Mouse (Mus musculus) limb, embryonic 14.5 days (tissue): ENCODE data around the gene Sox5. TPM values are rescaled to one million over a fixed set of nuclear protein-coding genes. Genes with fewer than 3 reads are reported as not detected.

Source experiments
- ATAC-seq: fragments of 200-750 bp; cut with Nextera tagmentation; 2 replicates; pipeline ENCODE4 v1.8.0; 2017; ENCODE audit warnings: low read depth, moderate number of reproducible peaks, moderate TSS enrichment; ENCODE audit not compliant: low FRiP score
- DNase-seq: peaks from one replicate; pipeline ENCODE4 v3.0.0-alpha.2; 2015; ENCODE audit warnings: low spot score
- H3K27ac ChIP-seq: fragments of 300-500 bp; sonication (generic); replicated peaks from 2 replicates; pipeline ENCODE4 v1.5.1; 2014; ENCODE audit warnings: low read depth, mild to moderate bottlenecking, low read length, moderate library complexity, mixed read lengths
- H3K27me3 ChIP-seq: fragments of 300-500 bp; sonication (generic); 2 replicates; pipeline ENCODE4 v1.6.1; 2014; ENCODE audit warnings: low read length, mixed read lengths; ENCODE audit not compliant: control insufficient read depth, insufficient read depth
- H3K36me3 ChIP-seq: fragments of 300-500 bp; sonication (generic); 2 replicates; pipeline ENCODE4 v1.6.1; 2014; ENCODE audit warnings: mild to moderate bottlenecking, low read length, moderate library complexity, mixed read lengths; ENCODE audit not compliant: control insufficient read depth, insufficient read depth
- H3K4me1 ChIP-seq: fragments of 300-500 bp; sonication (generic); 2 replicates; pipeline ENCODE4 v1.6.1; 2014; ENCODE audit warnings: antibody characterized with exemption, low read length, mixed read lengths; ENCODE audit not compliant: control insufficient read depth, insufficient read depth
- H3K4me2 ChIP-seq: fragments of 300-500 bp; sonication (generic); replicated peaks from 2 replicates; pipeline ENCODE4 v1.6.1; 2014; ENCODE audit warnings: low read depth, mild to moderate bottlenecking, low read length, moderate library complexity; ENCODE audit not compliant: severe bottlenecking
- H3K4me3 ChIP-seq: fragments of 300-500 bp; sonication (generic); replicated peaks from 2 replicates; pipeline ENCODE4 v1.5.1; 2014; ENCODE audit warnings: low read length
- H3K9ac ChIP-seq: fragments of 300-500 bp; sonication (generic); 2 replicates; pipeline ENCODE4 v1.6.1; 2014; ENCODE audit warnings: mild to moderate bottlenecking, low read depth, low read length, moderate library complexity; ENCODE audit not compliant: severe bottlenecking
- H3K9me3 ChIP-seq: fragments of 300-500 bp; sonication (generic); 2 replicates; pipeline ENCODE4 v1.6.1; 2016; ENCODE audit warnings: low read length; ENCODE audit not compliant: control insufficient read depth
- POLR2A ChIP-seq: fragments of 200-500 bp; IDR thresholded peaks from 2 replicates; pipeline ENCODE4 v1.8.0; 2012; ENCODE audit warnings: inconsistent platforms, mild to moderate bottlenecking, moderate library complexity, borderline replicate concordance; ENCODE audit not compliant: insufficient read depth, insufficient read length; ENCODE audit errors: extremely low read depth
- WGBS: fragments of 180-500 bp; shearing (Covaris S2); extraction: QIAGEN DNeasy Blood & Tissue Kit; methylation state at CpG from one replicate; pipeline ENCODE4 v1.1.7; 2014; 5-methylcytosine and 5-hydroxymethylcytosine counted together
- polyA plus RNA-seq, 2 experiments: library from polyadenylated mRNA; depleted of rRNA in 1 of 2; stranded (reverse) in 1 of 2; unstranded in 1 of 2; fragments of >200 nt; fragmentation: Nextera tagmentation in 1 of 2; extraction: Ambion mirVana in 1 of 2; gene quantifications; 2 replicates each; pipeline versions ENCODE4 v1.2.1 to v1.2.3; 2012 to 2014

Sox5 gene
- polyA plus RNA-seq, 2 experiments, result 20.6 to 32.8 TPM

DNA sequence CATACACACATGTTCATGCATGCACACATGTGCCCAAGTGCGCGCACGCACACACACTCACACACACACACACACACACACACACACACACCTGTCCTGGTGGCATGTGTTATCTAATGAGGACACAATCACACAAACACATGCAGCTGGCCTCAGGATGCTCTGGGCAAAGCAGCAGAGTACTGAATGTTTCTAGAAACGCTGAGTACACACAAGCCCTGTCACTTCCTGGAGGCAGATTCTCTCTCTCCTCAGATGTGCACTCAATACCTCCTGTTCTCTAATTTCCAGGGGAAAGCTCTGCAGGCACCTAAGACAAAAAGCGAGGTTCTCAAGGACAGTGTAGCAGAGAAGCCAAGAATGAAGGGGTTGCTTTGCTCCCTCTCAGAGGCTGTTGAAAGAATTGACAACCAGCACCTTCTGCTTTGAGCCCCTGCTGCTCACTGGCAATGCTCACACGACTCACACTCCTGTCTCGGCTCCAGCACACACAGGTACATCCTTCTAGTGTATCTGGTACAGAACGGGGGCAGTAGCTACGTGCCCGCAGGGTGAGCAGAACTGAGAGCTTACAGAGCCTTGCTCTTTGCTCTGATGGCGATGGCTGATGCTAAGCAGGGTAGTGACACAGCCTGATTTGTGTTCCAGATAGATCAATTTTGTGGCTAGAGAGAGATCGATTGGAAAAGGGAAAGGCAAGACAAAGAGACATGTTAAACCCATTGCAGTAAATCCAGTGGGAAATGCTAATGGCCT, 833.0 kb downstream of the Sox5 start:
- WGBS, result 81% methylated on average over 12 of the region's 12 CpGs

DNA sequence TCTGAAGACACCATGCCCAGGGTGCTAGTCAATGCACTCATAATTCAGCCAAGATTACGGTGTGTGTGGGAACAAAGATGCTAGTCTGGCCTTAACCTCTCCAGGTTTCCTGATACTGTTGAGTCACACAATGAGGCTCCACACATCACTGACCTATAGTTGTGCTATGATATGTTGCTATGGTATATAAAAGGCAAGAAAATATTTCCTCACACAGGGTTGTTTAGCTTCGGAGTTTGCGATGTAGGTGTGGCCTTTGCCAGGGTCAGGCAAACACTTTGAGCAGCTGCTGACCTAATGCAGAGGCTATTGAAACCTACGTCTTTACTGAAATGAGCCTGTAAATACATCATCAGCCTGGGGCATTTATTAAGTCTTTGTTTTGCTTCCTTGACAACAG, 833.7 kb downstream of the Sox5 start:
- TF ChIP-seq POLR2A, result no peak
- Histone ChIP-seq H3K27ac (no peak overlapping the region), H3K9ac (no peak overlapping the region), H3K9me3 (no peaks in the 10 kb centered on the region), H3K36me3 (no peaks in the 10 kb centered on the region), H3K27me3 (no peaks in the 10 kb centered on the region), H3K4me1 (no peaks in the 10 kb centered on the region), H3K4me2 (no peak overlapping the region), H3K4me3 (no peak overlapping the region)
- no peak for DNase-seq
- 67% methylated on average over 4 of the region's 4 CpGs for WGBS
- ATAC-seq, result no peak

More for the DNA sequence above, 833.0 kb downstream of the Sox5 start:
- Histone ChIP-seq H3K9ac (no peak overlapping the region), H3K4me3 (no peak overlapping the region), H3K36me3 (no peaks in the 10 kb centered on the region), H3K27me3 (no peaks in the 10 kb centered on the region), H3K4me2 (no peak overlapping the region), H3K9me3 (no peaks in the 10 kb centered on the region), H3K4me1 (no peaks in the 10 kb centered on the region), H3K27ac (no peak overlapping the region)
- ATAC-seq (no peak), DNase-seq (no peak)
- no peak for TF ChIP-seq POLR2A

DNA sequence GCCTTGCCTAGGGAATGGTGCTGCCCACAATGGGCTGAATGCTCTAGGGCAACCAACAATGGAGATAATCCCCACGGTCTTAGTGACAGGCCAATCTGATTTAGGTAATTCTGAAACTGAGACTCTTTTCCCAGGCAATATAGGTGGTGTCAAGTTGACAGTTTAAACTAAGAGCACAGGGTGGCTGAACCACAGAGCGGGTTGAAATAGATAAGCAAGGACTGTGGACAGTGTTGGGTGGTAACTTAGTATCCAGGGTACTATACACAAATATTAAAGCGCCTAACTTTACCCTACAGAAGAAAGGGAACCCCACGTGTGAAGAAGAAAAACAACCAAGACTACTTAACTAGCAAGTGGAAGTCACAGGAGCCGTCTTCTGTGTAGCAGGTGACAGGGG, 838.7 kb downstream of the Sox5 start:
- WGBS, result 83% methylated on average over 5 of the region's 5 CpGs
- ATAC-seq (no peak), DNase-seq (no peak)
- Histone ChIP-seq H3K27me3 (no peaks in the 10 kb centered on the region), H3K9me3 (no peaks in the 10 kb centered on the region), H3K4me1 (no peaks in the 10 kb centered on the region), H3K4me3 (no peak overlapping the region), H3K36me3 (0 out of 2 replicates have a peak, but pooled peaks cover 8% of the 10 kb centered on the region), H3K4me2 (no peak overlapping the region), H3K27ac (no peak overlapping the region), H3K9ac (no peak overlapping the region)
- TF ChIP-seq POLR2A, result no peak

DNA sequence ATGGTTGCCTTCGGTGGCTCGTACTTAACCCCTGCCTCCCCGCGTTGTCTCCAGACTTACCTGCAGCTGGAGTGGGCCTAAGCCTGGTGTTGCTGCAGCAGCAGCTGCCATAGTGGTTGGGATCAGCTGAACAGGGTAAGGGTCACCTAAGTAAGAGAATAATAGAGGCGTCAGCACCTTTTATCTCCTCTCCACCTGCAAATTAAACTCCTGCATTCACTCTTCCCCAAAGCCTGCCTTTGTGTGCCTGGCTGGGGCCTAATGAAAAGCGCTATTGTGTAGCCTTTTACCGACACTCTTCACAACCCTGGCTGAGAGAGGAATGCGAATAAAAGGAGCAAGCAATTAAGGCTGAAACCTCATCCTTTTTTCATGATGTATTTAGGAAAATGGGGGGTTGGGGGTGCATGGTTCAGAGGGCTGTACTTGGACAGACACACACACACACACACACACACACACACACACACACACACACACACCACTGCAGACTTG, 840.4 kb downstream of the Sox5 start:
- ATAC-seq, result no peak
- WGBS, result 47% methylated on average over 8 of the region's 8 CpGs

DNA sequence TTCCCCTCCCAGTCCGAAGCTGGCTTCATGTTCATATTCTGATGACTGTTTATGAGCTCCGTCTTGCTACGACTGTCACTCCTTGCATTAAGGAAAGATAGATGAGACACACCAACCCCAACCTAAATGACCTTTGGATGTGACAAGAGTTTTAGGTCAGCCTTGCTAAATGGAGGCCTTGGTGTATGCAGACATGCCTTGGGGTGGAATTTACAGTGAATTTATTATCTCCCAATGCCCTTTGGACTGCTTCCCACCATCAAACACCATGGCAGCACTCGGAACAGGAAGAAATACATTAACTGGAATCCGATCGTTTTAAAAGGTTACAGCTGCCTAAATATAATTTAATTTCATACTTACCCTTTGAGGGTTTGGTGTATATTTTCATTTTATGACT, 858.6 kb downstream of the Sox5 start:
- 39% methylated on average over 6 of the region's 6 CpGs for whole genome bisulfite sequencing
- no peaks in the 10 kb centered on the region for H3K9me3 ChIP-seq
- no peak for DNase-seq
- peaks cover 6% of the 10 kb centered on the region for H3K4me1 ChIP-seq
- H3K27ac ChIP-seq, result no peak overlapping the region
- TF ChIP-seq POLR2A, result no peak
- no peak for ATAC-seq
- H3K9ac ChIP-seq, result no peak overlapping the region
- no peak overlapping the region for H3K4me2 ChIP-seq
- H3K27me3 ChIP-seq, result no peaks in the 10 kb centered on the region
- H3K36me3 ChIP-seq, result no peaks in the 10 kb centered on the region; the same call in 1 of the 2 replicates
- H3K4me3 ChIP-seq, result no peak overlapping the region

More for the DNA sequence above, 840.4 kb downstream of the Sox5 start:
- no peak for DNase-seq
- Histone ChIP-seq H3K9ac (no peak overlapping the region), H3K27me3 (no peaks in the 10 kb centered on the region), H3K36me3 (0 out of 2 replicates have a peak, but pooled peaks cover 8% of the 10 kb centered on the region), H3K27ac (no peak overlapping the region), H3K4me1 (no peaks in the 10 kb centered on the region), H3K4me2 (no peak overlapping the region), H3K4me3 (no peak overlapping the region), H3K9me3 (no peaks in the 10 kb centered on the region)
- TF ChIP-seq POLR2A, result no peak
